Mouse (Mus musculus): Measurements from ENCODE around the gene Mybph. TPM values are rescaled to one million over a fixed set of nuclear protein-coding genes. Genes with fewer than 3 reads are reported as not detected.
A peak's percentile ranks its signal among the peaks of the same experiment; 100 is the strongest.

Gene Mybph
- polyA plus RNA-seq, 1 experiment from 2014 or later, result 0.64 TPM

- peaks cover 52% of the 10 kb centered on the region for H3K4me1 ChIP-seq (ENCODE audit: control insufficient read depth, insufficient read depth, low read length)
- no peak for ATAC-seq (replicated peaks; ENCODE audit: extremely low read depth, insufficient read depth, low FRiP score)
- 78% methylated on average over 3 of the region's 3 CpGs for WGBS
These were observed 38.4 kb downstream of the Mybph start for GRCm38 (mm10) chr1:134231681-134232080.

GRCm38 (mm10) chr1:134232326-134232725 lies 39.1 kb downstream of the Mybph start:
- Histone ChIP-seq H3K4me3 (ENCODE audit: low read length) (peak overlapping the region; percentile 54), H3K9ac (ENCODE audit: low read length) (peak overlapping the region; percentile 59), H3K27ac (ENCODE audit: low read length) (peak overlapping the region; percentile 90)

More at GRCm38 (mm10) chr1:134231681-134232080, 38.4 kb downstream of the Mybph start:
- Histone ChIP-seq H3K9ac (ENCODE audit: low read length) (no peak overlapping the region), H3K27ac (ENCODE audit: low read length) (peak overlapping the region; percentile 73), H3K27me3 (ENCODE audit: control insufficient read depth, insufficient read depth, low read length) (peaks cover 20% of the 10 kb centered on the region), H3K36me3 (ENCODE audit: control insufficient read depth, insufficient read depth) (no peaks in the 10 kb centered on the region), H3K4me2 (ENCODE audit: low read depth, low read length) (peak overlapping the region; percentile 95), H3K4me3 (ENCODE audit: low read length) (no peak overlapping the region), H3K9me3 (replicated peaks; ENCODE audit: control insufficient read depth, low read length) (no peaks in the 10 kb centered on the region)

GRCm38 (mm10) chr1:134232778-134233531 lies 39.7 kb downstream of the Mybph start:
- H3K4me1 ChIP-seq (ENCODE audit: control insufficient read depth, insufficient read depth, low read length), result peaks cover 48% of the 10 kb centered on the region
- peak overlapping the region; percentile 95 for H3K4me2 ChIP-seq (ENCODE audit: low read depth, low read length)

More at GRCm38 (mm10) chr1:134232326-134232725, 39.1 kb downstream of the Mybph start:
- ATAC-seq (replicated peaks; ENCODE audit: extremely low read depth, insufficient read depth, low FRiP score), result no peak
- Histone ChIP-seq H3K36me3 (ENCODE audit: control insufficient read depth, insufficient read depth) (no peaks in the 10 kb centered on the region), H3K27me3 (ENCODE audit: control insufficient read depth, insufficient read depth, low read length) (peaks cover 20% of the 10 kb centered on the region), H3K4me2 (ENCODE audit: low read depth, low read length) (peak overlapping the region; percentile 95), H3K4me1 (ENCODE audit: control insufficient read depth, insufficient read depth, low read length) (peaks cover 48% of the 10 kb centered on the region), H3K9me3 (replicated peaks; ENCODE audit: control insufficient read depth, low read length) (no peaks in the 10 kb centered on the region)
- WGBS, result 63% methylated on average over 8 of the region's 8 CpGs

GRCm38 (mm10) chr1:134233681-134234454 lies 40.6 kb downstream of the Mybph start:
- H3K9ac ChIP-seq (ENCODE audit: low read length), result peak overlapping the region; percentile 67
- peak overlapping the region; percentile 95 for H3K4me2 ChIP-seq (ENCODE audit: low read depth, low read length)
- 42% methylated on average over 19 of the region's 19 CpGs for WGBS
- H3K9me3 ChIP-seq (replicated peaks; ENCODE audit: control insufficient read depth, low read length), result no peaks in the 10 kb centered on the region
- peaks cover 51% of the 10 kb centered on the region for H3K4me1 ChIP-seq (ENCODE audit: control insufficient read depth, insufficient read depth, low read length)
- H3K27me3 ChIP-seq (ENCODE audit: control insufficient read depth, insufficient read depth, low read length), result peaks cover 20% of the 10 kb centered on the region
- ATAC-seq (replicated peaks; ENCODE audit: extremely low read depth, insufficient read depth, low FRiP score), result no peak
- H3K27ac ChIP-seq (ENCODE audit: low read length), result peak overlapping the region; percentile 90
- peak overlapping the region; percentile 54 for H3K4me3 ChIP-seq (ENCODE audit: low read length)
- H3K36me3 ChIP-seq (ENCODE audit: control insufficient read depth, insufficient read depth), result no peaks in the 10 kb centered on the region

More at GRCm38 (mm10) chr1:134232778-134233531, 39.7 kb downstream of the Mybph start:
- Histone ChIP-seq H3K36me3 (ENCODE audit: control insufficient read depth, insufficient read depth) (no peaks in the 10 kb centered on the region), H3K4me3 (ENCODE audit: low read length) (peak overlapping the region; percentile 54), H3K9ac (ENCODE audit: low read length) (peak overlapping the region; percentile 67), H3K9me3 (replicated peaks; ENCODE audit: control insufficient read depth, low read length) (no peaks in the 10 kb centered on the region), H3K27ac (ENCODE audit: low read length) (peak overlapping the region; percentile 90), H3K27me3 (ENCODE audit: control insufficient read depth, insufficient read depth, low read length) (peaks cover 20% of the 10 kb centered on the region)
- 29% methylated on average over 12 of the region's 12 CpGs for WGBS
- ATAC-seq (replicated peaks; ENCODE audit: extremely low read depth, insufficient read depth, low FRiP score), result peak; percentile 64

GRCm38 (mm10) chr1:134234455-134235390 lies 41.5 kb downstream of the Mybph start:
- Histone ChIP-seq H3K27ac (ENCODE audit: low read length) (peak overlapping the region; percentile 90), H3K4me3 (ENCODE audit: low read length) (peak overlapping the region; percentile 54), H3K4me1 (ENCODE audit: control insufficient read depth, insufficient read depth, low read length) (peaks cover 51% of the 10 kb centered on the region), H3K9ac (ENCODE audit: low read length) (peak overlapping the region; percentile 67), H3K4me2 (ENCODE audit: low read depth, low read length) (peak overlapping the region; percentile 95), H3K9me3 (replicated peaks; ENCODE audit: control insufficient read depth, low read length) (no peaks in the 10 kb centered on the region), H3K36me3 (ENCODE audit: control insufficient read depth, insufficient read depth) (no peaks in the 10 kb centered on the region), H3K27me3 (ENCODE audit: control insufficient read depth, insufficient read depth, low read length) (peaks cover 20% of the 10 kb centered on the region)
- WGBS, result 1% methylated on average over 41 of the region's 41 CpGs
- peak; percentile 64 for ATAC-seq (replicated peaks; ENCODE audit: extremely low read depth, insufficient read depth, low FRiP score)

GRCm38 (mm10) chr1:134235391-134235921 lies 42.2 kb downstream of the Mybph start, which contains the start of gene Adora1:
Gene Adora1, minus strand, starts transcription at chr1:134235431.
- Histone ChIP-seq H3K9ac (ENCODE audit: low read length) (peak within 1 kb of the TSS; percentile 67), H3K9me3 (replicated peaks; ENCODE audit: control insufficient read depth, low read length) (no peaks in the 10 kb centered on the region), H3K4me2 (ENCODE audit: low read depth, low read length) (peak within 1 kb of the TSS; percentile 95), H3K4me1 (ENCODE audit: control insufficient read depth, insufficient read depth, low read length) (peaks cover 47% of the 10 kb centered on the region), H3K27me3 (ENCODE audit: control insufficient read depth, insufficient read depth, low read length) (peaks cover 20% of the 10 kb centered on the region), H3K36me3 (ENCODE audit: control insufficient read depth, insufficient read depth) (no peaks in the 10 kb centered on the region), H3K4me3 (ENCODE audit: low read length) (peak within 1 kb of the TSS; percentile 54), H3K27ac (ENCODE audit: low read length) (peak within 1 kb of the TSS; percentile 90)
- ATAC-seq (replicated peaks; ENCODE audit: extremely low read depth, insufficient read depth, low FRiP score), result 0 out of 2 replicates have a peak, but pooled peaks have one; percentile 1
- 2% methylated on average over 36 of the region's 37 CpGs for WGBS

GRCm38 (mm10) chr1:134236142-134236541 lies 42.9 kb downstream of the Mybph start:
- 54% methylated on average over 3 of the region's 3 CpGs for WGBS
- peaks cover 40% of the 10 kb centered on the region for H3K4me1 ChIP-seq (ENCODE audit: control insufficient read depth, insufficient read depth, low read length)
- no peak overlapping the region for H3K27ac ChIP-seq (ENCODE audit: low read length)
- H3K4me3 ChIP-seq (ENCODE audit: low read length), result no peak overlapping the region
- H3K4me2 ChIP-seq (ENCODE audit: low read depth, low read length), result peak overlapping the region; percentile 95; the same call in 1 of the 2 replicates
- ATAC-seq (replicated peaks; ENCODE audit: extremely low read depth, insufficient read depth, low FRiP score), result no peak
- H3K27me3 ChIP-seq (ENCODE audit: control insufficient read depth, insufficient read depth, low read length), result peaks cover 20% of the 10 kb centered on the region
- H3K9me3 ChIP-seq (replicated peaks; ENCODE audit: control insufficient read depth, low read length), result no peaks in the 10 kb centered on the region
- no peaks in the 10 kb centered on the region for H3K36me3 ChIP-seq (ENCODE audit: control insufficient read depth, insufficient read depth)
- H3K9ac ChIP-seq (ENCODE audit: low read length), result no peak overlapping the region; the same call in 1 of the 2 replicates

- H3K9me3 ChIP-seq (replicated peaks; ENCODE audit: control insufficient read depth, low read length), result no peaks in the 10 kb centered on the region
- H3K4me3 ChIP-seq (ENCODE audit: low read length), result no peak overlapping the region
- 81% methylated on average over 3 of the region's 3 CpGs for WGBS
- H3K4me2 ChIP-seq (ENCODE audit: low read depth, low read length), result no peak overlapping the region
- H3K4me1 ChIP-seq (ENCODE audit: control insufficient read depth, insufficient read depth, low read length), result peaks cover 31% of the 10 kb centered on the region
- peaks cover 20% of the 10 kb centered on the region for H3K27me3 ChIP-seq (ENCODE audit: control insufficient read depth, insufficient read depth, low read length)
- no peak overlapping the region for H3K9ac ChIP-seq (ENCODE audit: low read length)
- no peak overlapping the region for H3K27ac ChIP-seq (ENCODE audit: low read length)
- ATAC-seq (replicated peaks; ENCODE audit: extremely low read depth, insufficient read depth, low FRiP score), result no peak
- no peaks in the 10 kb centered on the region for H3K36me3 ChIP-seq (ENCODE audit: control insufficient read depth, insufficient read depth)
These were observed 44.2 kb downstream of the Mybph start for GRCm38 (mm10) chr1:134237438-134237837.

All from heart, embryonic 16.5 days (tissue).